Mouse (Mus musculus) T-helper 1 cell (primary cell): ENCODE measurements at regions not wholly inside any gene's neighbourhood (a gene's known extent, or its start where the extent isn't known, plus 50 kb on each side); places are given as distances from the start of the nearest gene placed in this dataset.

ENCODE experiments used
- in situ Hi-C: fragments of 300-600 bp; cut with MboI, MseI; formaldehyde crosslinking; loops from one replicate; pipeline ENCODE4 v1.15.1; 2025; ENCODE audit warnings: high pct_unique_total_duplicates

DNA sequence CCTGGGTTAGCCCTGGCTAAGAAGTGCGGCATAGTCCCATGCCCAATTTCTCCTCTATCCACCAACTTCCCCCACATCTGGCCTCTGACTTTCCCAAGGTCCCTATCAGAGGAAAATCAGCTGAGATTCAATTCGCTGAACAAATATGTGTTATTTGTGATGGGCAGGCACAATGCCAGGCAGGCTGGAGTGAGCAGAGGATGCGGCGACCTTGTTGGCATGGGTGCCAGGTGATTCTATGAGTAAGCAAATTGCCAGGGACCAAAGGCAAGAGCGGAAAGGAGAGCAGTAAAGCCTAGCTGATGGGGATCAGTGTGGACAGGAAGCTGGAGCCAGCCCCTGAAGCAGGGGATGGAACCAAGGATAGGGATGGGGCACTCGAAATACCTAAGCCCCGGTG lies 196.9 kb upstream of the Ppargc1a start:
- in situ Hi-C loops, result no loop called here

- in situ Hi-C loops, result no loop called here
These were observed 196.1 kb upstream of the Ppargc1a start for GRCm38 (mm10) chr5:51763599-51763998.

- in situ Hi-C loops, result no loop called here
These were observed 194.8 kb upstream of the Ppargc1a start for GRCm38 (mm10) chr5:51762352-51762751.

GRCm38 (mm10) chr5:51758289-51758688 lies 190.8 kb upstream of the Ppargc1a start:
- in situ Hi-C loops, result no loop called here

- in situ Hi-C loops, result no loop called here
These were observed 190.3 kb upstream of the Ppargc1a start for GRCm38 (mm10) chr5:51757864-51758263.

GRCm38 (mm10) chr5:51752024-51752423 lies 184.5 kb upstream of the Ppargc1a start:
- in situ Hi-C loops, result no loop called here

DNA sequence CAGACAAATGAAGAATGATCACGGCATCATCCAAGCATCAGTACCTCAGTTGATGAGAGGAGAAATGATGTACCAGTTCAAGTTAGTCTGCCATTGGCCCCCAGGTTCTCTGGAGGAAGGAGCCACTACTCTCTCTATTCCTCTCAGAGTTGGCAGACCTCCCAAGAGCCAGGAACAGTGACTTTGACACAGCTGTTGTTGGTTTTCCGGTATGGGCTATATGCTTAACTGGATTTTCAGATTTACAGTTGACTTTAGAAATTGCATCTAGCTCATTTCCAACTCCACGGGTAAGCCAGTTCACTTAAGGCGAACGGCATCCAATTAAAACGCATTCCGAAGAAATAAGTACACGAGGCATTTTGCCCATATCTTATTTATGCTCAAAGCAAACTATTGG lies 182.9 kb upstream of the Ppargc1a start:
- in situ Hi-C loops, result no loop called here

- in situ Hi-C loops, result no loop called here
These were observed 173.4 kb upstream of the Ppargc1a start for GRCm38 (mm10) chr5:51740893-51741292.

- in situ Hi-C loops, result no loop called here
These were observed 162.7 kb upstream of the Ppargc1a start for GRCm38 (mm10) chr5:51730241-51730640.

GRCm38 (mm10) chr5:51729771-51730170 lies 162.2 kb upstream of the Ppargc1a start:
- in situ Hi-C loops, result no loop called here

- in situ Hi-C loops, result no loop called here
These were observed 159.2 kb upstream of the Ppargc1a start for GRCm38 (mm10) chr5:51726762-51727161.

GRCm38 (mm10) chr5:51718911-51719310 lies 151.4 kb upstream of the Ppargc1a start:
- in situ Hi-C loops, result no loop called here

GRCm38 (mm10) chr5:51718451-51718850 lies 150.9 kb upstream of the Ppargc1a start:
- in situ Hi-C loops, result no loop called here

DNA sequence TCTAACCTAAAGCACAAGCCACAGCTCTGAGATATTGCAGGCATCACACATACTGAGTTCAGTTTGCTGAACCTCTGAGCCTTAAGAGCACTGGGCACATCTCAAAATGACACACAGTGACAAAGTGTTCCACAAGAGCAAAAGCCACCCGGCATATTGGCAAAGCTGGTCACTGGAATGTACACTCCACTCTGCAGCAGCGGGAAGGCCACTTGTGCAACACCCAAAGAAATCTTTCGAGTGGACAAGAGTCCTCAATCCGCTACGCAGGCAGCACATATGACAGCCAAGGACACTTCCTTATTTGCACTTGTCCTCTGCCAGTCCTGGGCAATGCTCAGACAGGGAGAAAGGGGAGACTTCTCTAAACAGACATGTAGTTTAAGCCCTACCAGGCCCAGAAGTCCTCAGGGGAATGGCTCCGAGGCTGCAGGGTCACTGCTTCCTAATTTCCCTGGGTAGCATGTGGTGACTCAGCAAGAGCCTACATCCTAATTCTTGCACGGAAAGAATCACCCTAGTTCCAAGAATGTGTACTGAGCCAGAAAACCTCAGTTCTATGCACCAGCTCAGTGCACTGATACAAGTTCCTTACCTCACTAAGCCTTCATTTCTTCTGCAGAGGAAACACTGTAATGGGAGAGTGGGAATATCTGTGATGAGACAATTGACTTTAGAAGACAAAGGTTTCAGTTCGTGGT lies 144.5 kb upstream of the Ppargc1a start:
- in situ Hi-C loops, result no loop called here

- in situ Hi-C loops, result no loop called here
These were observed 143.1 kb upstream of the Ppargc1a start for GRCm38 (mm10) chr5:51710664-51711063.

DNA sequence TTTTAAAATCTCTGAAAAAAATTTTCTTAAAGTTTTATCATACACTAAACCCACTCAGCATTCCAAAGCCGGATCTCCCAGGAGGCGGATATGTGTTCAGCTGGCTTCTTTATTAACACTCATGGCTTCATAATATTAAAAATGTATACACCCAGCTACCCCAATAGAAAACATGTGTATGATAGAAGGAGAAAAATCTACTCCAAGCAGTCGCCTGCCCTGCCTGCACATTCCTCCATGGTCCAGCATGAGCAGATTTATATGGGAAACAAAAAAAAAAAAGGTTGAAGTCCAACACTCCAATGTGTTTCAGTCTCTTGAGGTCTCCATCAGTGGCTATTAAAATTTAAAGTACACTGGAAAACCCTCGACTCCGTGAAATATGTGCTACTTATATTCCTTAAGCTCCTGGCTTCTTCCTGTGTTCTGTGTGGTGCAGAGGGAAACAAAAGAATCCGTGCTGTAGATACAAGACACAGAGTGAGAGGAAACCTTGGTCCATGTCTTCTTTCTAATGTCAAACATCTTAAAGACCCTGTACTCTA lies 142.0 kb upstream of the Ppargc1a start:
- in situ Hi-C loops, result no loop called here

DNA sequence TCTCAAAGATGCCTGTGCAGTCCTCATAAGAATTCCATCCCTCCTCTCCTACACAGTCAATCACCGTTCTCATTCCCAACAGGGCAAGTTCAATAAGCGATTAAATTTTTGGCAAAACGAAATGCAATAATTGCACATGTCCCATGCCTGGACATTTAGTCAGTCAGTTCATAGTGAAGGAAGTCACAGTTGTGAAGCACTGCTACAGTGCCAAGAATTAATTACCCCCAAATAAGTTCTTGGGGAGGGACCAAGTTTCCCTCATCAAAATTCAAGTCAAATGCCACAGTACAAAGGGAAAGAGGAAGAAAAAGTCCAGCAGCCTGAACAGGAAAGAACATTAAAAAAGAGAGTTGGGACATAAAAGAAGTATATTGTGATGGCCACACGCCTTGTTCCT lies 112.4 kb upstream of the Ppargc1a start:
- in situ Hi-C loops, result no loop called here

DNA sequence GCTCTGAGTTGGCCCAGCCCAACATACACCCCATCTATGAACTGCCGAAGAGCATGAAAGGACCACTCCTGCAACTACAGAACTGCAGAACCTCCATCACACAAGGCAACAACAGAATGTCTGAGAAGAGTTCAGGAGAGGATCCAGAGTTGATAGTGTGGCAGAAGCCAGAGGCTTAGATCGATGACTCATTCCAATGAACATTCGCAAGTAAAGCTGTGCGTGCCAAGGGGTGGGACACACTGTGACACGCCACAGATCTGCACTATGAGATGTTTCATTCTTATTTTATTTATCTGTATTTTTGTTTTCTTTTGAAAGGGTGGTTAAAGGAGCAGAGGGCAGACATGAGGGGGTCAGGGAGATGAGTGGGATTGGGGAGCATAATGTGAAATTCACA lies 103.7 kb upstream of the Ppargc1a start:
- in situ Hi-C loops, result no loop called here

DNA sequence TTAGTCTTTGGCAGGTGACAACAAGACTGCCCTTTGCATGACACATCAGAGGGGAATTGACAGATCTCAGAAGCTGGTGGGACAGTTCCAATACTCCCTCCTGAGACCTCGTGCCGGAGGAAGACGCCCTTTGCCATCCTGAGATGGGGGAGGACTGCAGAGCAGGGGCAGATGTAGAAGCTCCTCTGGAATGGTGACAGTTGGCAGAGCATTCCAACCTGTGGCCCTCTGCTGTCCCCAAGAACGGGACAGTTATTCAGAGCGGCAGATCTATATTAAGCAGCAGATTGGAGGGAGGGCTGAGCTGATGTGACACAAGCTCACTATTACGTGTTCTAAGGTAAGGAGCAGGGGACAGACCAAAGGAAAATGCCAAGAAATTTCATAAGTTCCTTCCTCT lies 97.7 kb upstream of the Ppargc1a start:
- in situ Hi-C loops, result no loop called here

- in situ Hi-C loops, result no loop called here
These were observed 90.8 kb upstream of the Ppargc1a start for GRCm38 (mm10) chr5:51658232-51658896.

- in situ Hi-C loops, result no loop called here
These were observed 86.0 kb upstream of the Ppargc1a start for GRCm38 (mm10) chr5:51653507-51653906.

- in situ Hi-C loops, result no loop called here
These were observed 56.9 kb upstream of the Ppargc1a start for GRCm38 (mm10) chr5:51624400-51624799.
